Mouse (Mus musculus): ENCODE measurements around the gene Rnf26.
A peak's percentile ranks its signal among the peaks of the same experiment; 100 is the strongest.

Rnf26 gene

DNA sequence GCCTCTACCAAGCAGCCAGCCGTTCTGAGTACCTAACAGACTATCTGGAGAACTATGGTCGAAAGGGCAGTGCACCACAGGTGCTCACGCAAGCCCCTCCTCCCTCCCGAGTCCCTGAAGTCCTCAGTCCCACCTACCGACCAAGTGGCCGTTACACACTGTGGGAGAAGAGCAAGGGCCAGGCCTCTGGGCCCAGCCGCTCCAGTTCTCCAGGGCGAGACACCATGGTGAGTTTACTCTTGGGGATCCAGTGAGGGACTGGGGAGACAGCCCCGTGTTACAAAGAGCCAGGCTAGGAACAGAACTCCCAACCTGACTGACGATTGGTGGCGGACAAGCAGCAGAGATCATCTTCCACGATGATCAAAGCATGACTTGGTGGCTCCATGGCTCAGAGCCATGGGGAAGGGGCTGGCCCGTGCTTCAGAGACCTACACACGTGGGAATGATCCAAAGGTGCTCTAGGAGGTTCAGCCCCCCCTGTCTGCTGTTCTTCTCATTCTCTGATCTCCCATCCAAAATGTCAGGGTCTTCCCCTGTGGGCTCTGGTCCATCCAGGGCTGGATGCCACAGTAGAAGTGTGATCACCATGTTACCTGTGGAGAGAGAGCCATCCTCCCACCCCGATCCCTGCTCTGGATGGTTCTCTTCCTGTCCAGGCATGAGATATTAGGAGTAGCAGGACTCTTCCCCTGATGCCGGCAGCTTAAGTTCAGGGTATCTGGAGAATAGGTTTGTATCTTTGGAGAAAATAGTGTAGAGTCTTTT is 37.1 kb downstream of the Rnf26 start:
- DNase-seq (ENCODE audit: low read depth in 1 of 2, low spot score in 2 of 2), result no peak

DNA sequence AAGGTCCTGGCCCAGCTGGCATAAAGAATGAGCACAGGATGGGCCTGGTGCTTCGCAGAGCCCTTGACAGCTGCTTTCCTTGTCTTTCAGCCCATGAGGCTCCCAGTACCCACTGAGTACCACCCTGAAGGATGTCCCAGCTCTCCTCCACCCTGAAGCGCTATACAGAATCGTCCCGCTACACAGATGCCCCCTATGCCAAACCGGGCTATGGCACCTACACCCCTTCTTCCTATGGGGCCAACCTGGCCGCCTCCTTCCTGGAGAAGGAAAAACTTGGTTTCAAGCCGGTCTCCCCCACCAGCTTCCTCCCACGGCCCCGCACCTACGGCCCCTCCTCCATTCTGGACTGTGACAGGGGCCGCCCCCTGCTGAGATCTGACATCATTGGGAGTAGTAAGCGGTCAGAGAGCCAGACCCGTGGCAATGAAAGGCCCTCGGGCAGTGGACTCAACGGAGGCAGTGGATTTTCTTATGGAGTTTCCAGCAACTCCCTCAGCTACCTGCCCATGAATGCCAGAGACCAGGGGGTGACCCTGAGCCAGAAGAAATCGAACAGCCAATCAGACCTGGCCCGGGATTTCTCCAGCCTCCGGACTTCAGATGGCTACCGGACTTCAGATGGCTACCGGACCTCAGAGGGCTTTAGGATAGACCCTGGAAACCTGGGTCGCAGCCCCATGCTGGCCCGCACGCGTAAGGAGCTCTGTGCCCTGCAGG is 37.9 kb downstream of the Rnf26 start:
- DNase-seq (ENCODE audit: low read depth in 1 of 2, low spot score in 2 of 2), result no peak

- DNase-seq (ENCODE audit: low read depth in 1 of 2, low spot score in 2 of 2), result no peak
Measured at GRCm38 (mm10) chr9:44074395-44075275, 38.7 kb downstream of the Rnf26 start.

DNA sequence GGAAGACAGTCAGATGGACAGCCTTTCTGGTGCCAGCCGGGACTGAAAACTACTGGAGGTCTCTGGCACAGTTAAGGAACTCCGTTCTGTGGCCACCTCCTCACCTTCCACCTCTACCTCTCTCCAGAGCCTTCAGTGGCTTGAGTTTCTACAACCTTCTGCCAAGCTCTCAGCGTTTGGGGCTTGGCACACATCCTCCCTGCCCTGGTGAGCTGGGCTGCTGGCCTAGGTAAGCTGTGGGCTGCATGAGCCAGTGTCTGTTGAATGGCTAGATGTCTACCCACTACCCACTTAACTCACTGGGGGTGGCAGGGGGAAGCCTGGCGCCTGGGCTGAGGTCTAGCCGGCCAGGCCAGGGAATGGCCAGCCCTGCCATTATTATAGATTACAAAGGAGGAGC is 40.2 kb downstream of the Rnf26 start:
- DNase-seq (ENCODE audit: low read depth in 1 of 2, low spot score in 2 of 2), result no peak

GRCm38 (mm10) chr9:44072599-44072915 is 40.8 kb downstream of the Rnf26 start:
- no peak for DNase-seq (ENCODE audit: low read depth in 1 of 2, low spot score in 2 of 2)

DNA sequence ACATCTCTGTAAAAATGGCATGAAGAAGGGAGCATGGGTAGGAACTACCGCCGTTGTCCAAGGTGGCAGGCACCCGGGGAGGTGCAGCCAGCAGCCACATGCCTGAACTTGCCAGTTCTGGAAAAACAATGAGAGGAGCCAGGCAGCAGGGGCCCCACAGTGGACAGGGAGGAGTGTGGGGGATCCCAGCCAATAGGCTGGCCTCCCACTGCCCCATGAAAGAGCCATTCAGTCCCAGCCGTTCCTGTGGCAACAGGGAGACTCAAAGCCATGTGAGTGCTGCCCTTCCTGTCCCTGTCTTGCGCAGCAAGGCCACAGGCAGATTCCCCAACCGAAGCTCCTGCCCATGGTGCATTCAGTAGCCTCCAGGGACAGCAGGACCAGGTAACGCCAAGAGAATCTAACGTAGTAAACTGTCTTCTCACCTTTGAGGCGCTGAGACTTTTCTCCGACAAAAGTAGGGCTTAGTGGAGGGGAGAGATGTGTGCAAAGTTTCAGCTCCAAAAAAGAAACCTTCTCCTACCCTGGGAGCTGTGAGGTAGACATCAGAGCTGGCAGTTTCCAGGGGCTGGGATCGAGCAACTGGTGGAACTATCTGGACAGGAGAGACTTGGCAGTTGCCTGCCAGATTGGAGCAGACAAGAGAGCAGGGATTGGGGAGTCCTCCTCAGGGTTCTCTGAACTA is 41.3 kb downstream of the Rnf26 start:
- no peak for DNase-seq (ENCODE audit: low read depth in 1 of 2, low spot score in 2 of 2)

GRCm38 (mm10) chr9:44070844-44071231 is 42.5 kb downstream of the Rnf26 start:
- no peak for DNase-seq (ENCODE audit: low read depth in 1 of 2, low spot score in 2 of 2)

- DNase-seq (ENCODE audit: low read depth in 1 of 2, low spot score in 2 of 2), result no peak
Measured at GRCm38 (mm10) chr9:44070113-44070843, 43.0 kb downstream of the Rnf26 start.

GRCm38 (mm10) chr9:44069252-44069651 is 44.1 kb downstream of the Rnf26 start:
- no peak for DNase-seq (ENCODE audit: low read depth in 1 of 2, low spot score in 2 of 2)

- no peak for DNase-seq (ENCODE audit: low read depth in 1 of 2, low spot score in 2 of 2)
Measured at GRCm38 (mm10) chr9:44067960-44068330, 45.4 kb downstream of the Rnf26 start.

DNA sequence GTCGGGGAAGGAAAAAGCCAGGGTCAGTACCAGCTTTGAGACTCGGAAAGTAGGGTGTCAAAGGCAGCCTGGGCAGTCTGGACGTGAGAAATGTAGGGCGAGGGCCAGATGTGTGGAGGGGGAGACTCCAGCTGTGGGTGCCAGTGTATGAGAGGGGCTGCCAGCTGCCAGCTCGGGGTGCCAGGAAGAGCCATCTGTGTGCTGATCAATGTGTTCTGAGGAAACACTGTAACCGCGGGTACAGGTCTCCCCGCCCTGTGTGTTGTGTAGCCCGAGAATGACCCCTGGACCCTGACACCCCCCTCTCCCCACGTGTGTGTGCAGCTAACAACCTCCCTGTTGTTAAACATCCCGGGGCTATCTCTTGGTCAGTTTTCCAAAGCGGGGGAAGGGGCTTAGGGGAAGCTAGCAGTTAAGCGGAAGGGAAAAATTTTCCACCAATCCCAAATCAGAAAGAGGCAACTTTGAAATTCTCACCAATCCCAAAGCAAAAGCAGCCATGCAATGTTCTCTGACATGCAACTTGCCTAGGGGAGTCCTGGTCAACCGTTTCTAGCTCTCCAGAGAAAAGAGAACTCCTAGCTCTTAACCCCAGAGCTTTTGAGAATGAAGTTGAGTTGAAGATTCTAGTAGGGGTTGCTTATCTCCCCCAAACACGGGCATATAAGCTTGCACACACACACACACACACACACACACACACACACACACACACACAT is 45.9 kb downstream of the Rnf26 start:
- no peak for DNase-seq (ENCODE audit: low read depth in 1 of 2, low spot score in 2 of 2)

DNA sequence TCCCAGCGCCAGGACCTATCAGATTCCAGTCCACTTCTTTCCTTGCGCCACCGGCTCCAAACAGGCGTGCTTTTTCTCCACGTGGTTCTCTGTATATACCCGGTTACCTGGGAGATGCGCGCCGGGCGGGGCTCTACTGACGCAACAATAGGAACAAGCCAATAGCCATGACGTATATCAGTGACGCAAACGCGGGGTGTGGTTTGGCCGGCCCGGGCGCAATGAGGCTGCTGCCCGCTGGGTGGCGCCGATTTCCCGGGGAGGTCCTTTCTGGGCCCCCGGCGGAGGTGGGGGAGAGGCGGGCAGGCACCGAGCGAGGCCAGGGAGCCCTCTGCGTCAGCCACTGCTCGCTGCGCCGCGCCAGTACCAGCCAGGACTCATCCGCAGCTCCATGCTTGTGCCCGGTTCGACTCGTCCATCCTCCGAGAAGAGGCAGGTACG is 46.5 kb downstream of the Rnf26 start, which contains the start of gene Usp2:
Gene Usp2, plus strand, starts transcription at position 237 of the 441 bp plus-strand sequence.
- DNase-seq (ENCODE audit: low read depth in 1 of 2, low spot score in 2 of 2), result peak; percentile 99 to 100

DNA sequence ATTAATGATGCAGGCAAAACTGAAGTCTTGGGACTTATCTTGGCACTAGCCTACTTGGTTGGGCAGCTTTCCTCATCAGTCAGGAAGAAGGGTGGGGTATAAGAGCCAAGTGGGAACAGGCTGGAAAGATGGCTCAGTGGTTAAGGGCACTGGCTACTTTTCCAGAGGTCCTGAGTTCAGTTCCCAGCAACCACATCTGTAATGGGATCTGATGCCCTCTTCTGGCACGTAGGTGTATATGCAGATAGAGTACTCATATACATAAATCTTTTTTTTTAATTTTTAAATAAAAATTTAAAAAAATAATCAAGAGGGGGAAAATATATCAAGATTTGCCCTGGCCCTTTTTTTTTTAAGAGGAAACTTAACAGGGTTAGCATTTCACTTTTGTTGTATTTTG is 48.1 kb downstream of the Rnf26 start:
- DNase-seq (ENCODE audit: low read depth in 1 of 2, low spot score in 2 of 2), result no peak

- no peak for DNase-seq (ENCODE audit: low read depth in 1 of 2, low spot score in 2 of 2)
Measured at GRCm38 (mm10) chr9:44058606-44059005, 54.7 kb downstream of the Rnf26 start.

- no peak for DNase-seq (ENCODE audit: low read depth in 1 of 2, low spot score in 2 of 2)
Measured at GRCm38 (mm10) chr9:44053936-44054335, 59.4 kb downstream of the Rnf26 start.

DNA sequence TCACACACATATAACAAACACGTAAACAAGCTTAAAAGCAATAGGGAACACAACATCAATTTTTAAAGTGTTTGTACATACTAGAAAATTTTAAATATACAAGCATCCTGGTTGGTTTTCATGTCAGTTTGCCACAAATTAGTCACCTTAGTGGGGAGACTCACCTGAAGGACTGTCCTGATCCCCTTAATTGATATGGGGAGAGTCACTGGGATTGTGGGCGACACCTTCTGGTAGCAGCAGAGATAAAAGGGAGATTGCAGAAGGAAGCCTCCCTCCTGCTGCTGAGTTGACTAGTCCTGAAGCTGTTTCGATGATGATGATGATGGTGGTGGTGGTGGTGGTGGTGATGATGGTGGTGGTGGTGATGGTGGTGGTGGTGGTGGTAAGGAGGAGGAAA is 60.5 kb downstream of the Rnf26 start:
- DNase-seq (ENCODE audit: low read depth in 1 of 2, low spot score in 2 of 2), result no peak

- DNase-seq (ENCODE audit: low read depth in 1 of 2, low spot score in 2 of 2), result no peak
Measured at GRCm38 (mm10) chr9:44049381-44050165, 63.7 kb downstream of the Rnf26 start.

DNA sequence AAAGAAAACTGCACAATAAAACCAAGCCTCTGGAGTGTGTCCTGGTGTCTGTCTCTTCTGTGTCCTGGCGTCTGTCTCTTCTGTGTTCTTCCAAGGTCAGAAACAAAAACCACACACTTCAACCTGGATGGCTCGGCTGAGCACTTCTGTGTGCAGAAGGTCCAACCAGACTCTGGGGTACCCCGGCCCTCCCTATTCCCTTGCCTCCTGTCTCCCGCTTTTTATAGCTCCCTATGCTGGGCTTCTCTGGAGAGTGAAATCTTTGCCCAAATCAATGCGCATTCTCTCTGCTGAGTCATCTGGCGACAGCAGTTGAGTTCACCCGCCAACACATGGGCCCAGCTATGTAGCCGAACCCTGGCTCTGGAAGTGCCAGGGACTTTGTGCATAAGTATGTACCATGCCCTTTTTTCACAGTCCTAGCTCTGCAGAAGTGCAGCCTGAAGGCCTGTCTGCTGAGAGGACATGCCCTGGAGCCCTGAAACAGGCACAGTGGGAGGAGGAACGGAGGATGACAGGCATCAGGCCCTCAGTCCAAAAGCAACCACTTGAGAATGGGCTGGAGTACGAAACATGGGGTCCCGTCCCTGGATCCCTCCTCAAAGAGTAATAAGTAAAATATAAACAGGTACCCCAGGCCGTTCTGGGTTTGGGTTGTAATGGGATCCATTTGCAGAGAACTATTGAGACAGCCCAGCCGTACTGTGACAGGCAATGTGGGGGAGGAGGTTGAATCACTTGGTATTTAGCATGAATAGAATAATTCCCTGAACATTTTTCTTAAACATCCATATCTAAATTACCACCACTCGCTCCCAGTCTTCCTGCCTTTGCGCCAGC is 64.6 kb downstream of the Rnf26 start:
- DNase-seq (ENCODE audit: low read depth in 1 of 2, low spot score in 2 of 2), result no peak

Data from monocyte, adult 2 months (primary cell).